Mouse (Mus musculus) lung, embryonic 14.5 days (tissue): ENCODE measurements around the gene Thbd. TPM values are rescaled to one million over a fixed set of nuclear protein-coding genes. Genes with fewer than 3 reads are reported as not detected.

Experiments
- ATAC-seq: fragments of 200-750 bp; cut with Nextera tagmentation; 2 replicates; pipeline ENCODE4 v1.8.0; 2017; ENCODE audit warnings: mild to moderate bottlenecking, moderate TSS enrichment, moderate library complexity; ENCODE audit not compliant: insufficient read depth
- DNase-seq: peaks from one replicate; pipeline ENCODE4 v3.0.0-alpha.2; 2015
- H3K27ac ChIP-seq: fragments of 300-500 bp; sonication (generic); 2 replicates; pipeline ENCODE4 v1.5.1; 2014; ENCODE audit warnings: low read depth, mild to moderate bottlenecking, moderate library complexity
- H3K27me3 ChIP-seq: fragments of 300-500 bp; sonication (generic); 2 replicates; pipeline ENCODE4 v1.6.1; 2014; ENCODE audit warnings: low read length, control low read depth; ENCODE audit not compliant: insufficient read depth
- H3K36me3 ChIP-seq: fragments of 300-500 bp; sonication (generic); 2 replicates; pipeline ENCODE4 v1.6.1; 2014; ENCODE audit warnings: control low read depth; ENCODE audit not compliant: insufficient read depth
- H3K4me1 ChIP-seq: fragments of 300-500 bp; sonication (generic); 2 replicates; pipeline ENCODE4 v1.6.1; 2014; ENCODE audit warnings: antibody characterized with exemption, control low read depth; ENCODE audit not compliant: insufficient read depth
- H3K4me2 ChIP-seq: fragments of 300-500 bp; sonication (generic); 2 replicates; pipeline ENCODE4 v1.6.1; 2014; ENCODE audit warnings: mild to moderate bottlenecking
- H3K4me3 ChIP-seq: fragments of 300-500 bp; sonication (generic); 2 replicates; pipeline ENCODE4 v1.5.1; 2014; ENCODE audit warnings: low read depth, low read length
- H3K9ac ChIP-seq: fragments of 300-500 bp; sonication (generic); 2 replicates; pipeline ENCODE4 v1.6.1; 2014
- H3K9me3 ChIP-seq: fragments of 300-500 bp; sonication (generic); 2 replicates; pipeline ENCODE4 v1.6.1; 2016; ENCODE audit warnings: low read depth, low read length, control low read depth
- CTCF ChIP-seq: IDR thresholded peaks from 2 replicates; pipeline ENCODE4 v1.5.1; 2016; ENCODE audit warnings: antibody characterized with exemption, low read depth
- WGBS: fragments of 180-500 bp; shearing (Covaris S2); extraction: QIAGEN DNeasy Blood & Tissue Kit; methylation state at CpG from one replicate; pipeline ENCODE4 v1.1.7; 2014; 5-methylcytosine and 5-hydroxymethylcytosine counted together
- polyA plus RNA-seq: library from polyadenylated mRNA; unstranded; fragments of >200 nt; fragmentation: Nextera tagmentation; extraction: Ambion mirVana; gene quantifications from 2 replicates; pipeline ENCODE4 v1.2.1, GENCODE M21; 2014

Gene Thbd
- polyA plus RNA-seq, 1 experiment from 2014 or later: 115 TPM

GRCm38 (mm10) chr2:148425709-148426382 is 17.9 kb upstream of the Thbd start:
- ATAC-seq: no peak
- Histone ChIP-seq H3K4me3 (no peak overlapping the region), H3K27ac (no peak overlapping the region), H3K36me3 (no peaks in the 10 kb centered on the region), H3K4me2 (no peak overlapping the region), H3K9ac (no peak overlapping the region), H3K9me3 (no peaks in the 10 kb centered on the region), H3K27me3 (no peaks in the 10 kb centered on the region), H3K4me1 (peaks cover 14% of the 10 kb centered on the region; the same call in 1 of the 2 replicates)
- 62% methylated on average over 5 of the region's 5 CpGs for WGBS
- TF ChIP-seq CTCF: no peak
- DNase-seq: no peak

- no peak overlapping the region for H3K4me3 ChIP-seq
- ATAC-seq (peak; percentile 66), DNase-seq (peak; percentile 88)
- no peak overlapping the region for H3K9ac ChIP-seq
- TF ChIP-seq CTCF: no peak
- H3K27me3 ChIP-seq: no peaks in the 10 kb centered on the region
- H3K4me2 ChIP-seq: no peak overlapping the region
- H3K9me3 ChIP-seq: no peaks in the 10 kb centered on the region
- H3K36me3 ChIP-seq: no peaks in the 10 kb centered on the region
- peaks cover 16% of the 10 kb centered on the region; the same call in 1 of the 2 replicates for H3K4me1 ChIP-seq
- WGBS: 35% methylated on average over 1 of the region's 1 CpGs
- H3K27ac ChIP-seq: no peak overlapping the region
Observed at GRCm38 (mm10) chr2:148421706-148422105, 13.7 kb upstream of the Thbd start.

GRCm38 (mm10) chr2:148421112-148421511 is 13.1 kb upstream of the Thbd start:
- no peaks in the 10 kb centered on the region for H3K9me3 ChIP-seq
- 50% methylated on average over 1 of the region's 1 CpGs for WGBS
- TF ChIP-seq CTCF: no peak
- H3K9ac ChIP-seq: no peak overlapping the region
- peak overlapping the region; percentile 55; the same call in 1 of the 2 replicates for H3K27ac ChIP-seq
- H3K27me3 ChIP-seq: no peaks in the 10 kb centered on the region
- H3K4me3 ChIP-seq: no peak overlapping the region
- DNase-seq (no peak), ATAC-seq (no peak)
- peaks cover 16% of the 10 kb centered on the region; the same call in 1 of the 2 replicates for H3K4me1 ChIP-seq
- H3K36me3 ChIP-seq: no peaks in the 10 kb centered on the region
- H3K4me2 ChIP-seq: no peak overlapping the region

GRCm38 (mm10) chr2:148419776-148420175 is 11.8 kb upstream of the Thbd start:
- WGBS: 36% methylated on average over 2 of the region's 2 CpGs
- no peak overlapping the region for H3K4me3 ChIP-seq
- no peak overlapping the region for H3K9ac ChIP-seq
- ATAC-seq: peak; percentile 57
- TF ChIP-seq CTCF: no peak
- no peaks in the 10 kb centered on the region for H3K36me3 ChIP-seq
- H3K4me2 ChIP-seq: no peak overlapping the region
- peak; percentile 95 for DNase-seq
- H3K27me3 ChIP-seq: no peaks in the 10 kb centered on the region
- H3K27ac ChIP-seq: peak overlapping the region; percentile 82; the same call in 1 of the 2 replicates
- peaks cover 16% of the 10 kb centered on the region; the same call in 1 of the 2 replicates for H3K4me1 ChIP-seq
- no peaks in the 10 kb centered on the region for H3K9me3 ChIP-seq

- TF ChIP-seq CTCF: no peak
- H3K4me2 ChIP-seq: no peak overlapping the region
- no peak overlapping the region for H3K9ac ChIP-seq
- H3K4me3 ChIP-seq: no peak overlapping the region
- peak overlapping the region; percentile 82 for H3K27ac ChIP-seq
- ATAC-seq (peak; percentile 68; the same call in 1 of the 2 replicates), DNase-seq (peak; percentile 51)
- no peaks in the 10 kb centered on the region for H3K27me3 ChIP-seq
- peaks cover 15% of the 10 kb centered on the region; the same call in 1 of the 2 replicates for H3K4me1 ChIP-seq
- 28% methylated on average over 3 of the region's 3 CpGs for WGBS
- H3K9me3 ChIP-seq: no peaks in the 10 kb centered on the region
- H3K36me3 ChIP-seq: no peaks in the 10 kb centered on the region
Observed at GRCm38 (mm10) chr2:148419151-148419550, 11.2 kb upstream of the Thbd start.

- no peak overlapping the region for H3K9ac ChIP-seq
- no peak for ATAC-seq
- no peak overlapping the region for H3K4me3 ChIP-seq
- H3K27me3 ChIP-seq: no peaks in the 10 kb centered on the region
- no peaks in the 10 kb centered on the region for H3K4me1 ChIP-seq
- H3K36me3 ChIP-seq: no peaks in the 10 kb centered on the region
- no peak for DNase-seq
- TF ChIP-seq CTCF: no peak
- no peak overlapping the region for H3K27ac ChIP-seq
- 76% methylated on average over 1 of the region's 1 CpGs for WGBS
- no peaks in the 10 kb centered on the region for H3K9me3 ChIP-seq
- no peak overlapping the region for H3K4me2 ChIP-seq
Observed at GRCm38 (mm10) chr2:148409821-148410220, 1.8 kb upstream of the Thbd start.

GRCm38 (mm10) chr2:148409141-148409540 is 1.2 kb upstream of the Thbd start:
- peaks cover 1% of the 10 kb centered on the region; the same call in 1 of the 2 replicates for H3K4me1 ChIP-seq
- no peaks in the 10 kb centered on the region for H3K9me3 ChIP-seq
- 23% methylated on average over 9 of the region's 9 CpGs for WGBS
- 0 out of 2 replicates have a peak overlapping the region, but pooled peaks have one; percentile 24 for H3K27ac ChIP-seq
- peaks cover 7% of the 10 kb centered on the region; the same call in 1 of the 2 replicates for H3K36me3 ChIP-seq
- peak; percentile 92 for DNase-seq
- H3K4me2 ChIP-seq: peak overlapping the region; percentile 95; the same call in 1 of the 2 replicates
- H3K4me3 ChIP-seq: no peak overlapping the region
- TF ChIP-seq CTCF: peak; percentile 96
- ATAC-seq: peak; percentile 80
- no peaks in the 10 kb centered on the region for H3K27me3 ChIP-seq
- no peak overlapping the region for H3K9ac ChIP-seq
